Mouse (Mus musculus) megakaryocyte, embryonic 14.5 days (primary cell): ENCODE results near the gene Herc4.

Experiments
- FLI1 ChIP-seq: IDR thresholded peaks from 2 replicates; pipeline ENCODE4 v1.6.1; 2012; ENCODE audit warnings: low read length, inconsistent platforms, mixed read lengths
- GATA1 ChIP-seq: IDR thresholded peaks from 3 replicates; pipeline ENCODE4 v1.6.1; 2012; ENCODE audit warnings: mixed read lengths, low read length, inconsistent platforms, borderline replicate concordance

DNA sequence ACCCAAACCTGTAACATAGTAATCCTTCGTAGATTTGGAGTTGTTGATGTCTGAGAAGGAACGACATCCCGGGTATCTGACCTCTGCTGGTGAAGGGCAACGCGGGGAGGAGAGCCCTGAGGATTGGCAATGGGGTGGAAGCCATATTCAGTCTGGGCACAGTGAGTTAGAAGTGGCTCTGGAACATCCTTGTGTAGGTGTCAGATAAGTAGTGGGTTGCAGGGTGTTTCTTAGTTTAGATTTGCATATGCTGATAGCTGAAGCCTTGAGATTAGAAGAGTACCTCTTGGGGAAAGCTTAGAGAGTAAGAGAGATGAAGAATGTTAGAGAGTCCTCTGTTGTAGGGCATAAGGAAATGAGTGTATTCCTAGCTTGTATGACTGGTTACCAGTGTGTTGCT lies 29.3 kb downstream of the Herc4 start:
- TF ChIP-seq GATA1 = no peak
- no peak for TF ChIP-seq FLI1
